Mouse (Mus musculus) kidney, postnatal 14 days (tissue): ENCODE results near the gene 2310022B05Rik.

ENCODE experiments used
- DNase-seq: peaks from one replicate; pipeline ENCODE4 v3.0.0; 2022; ENCODE audit warnings: mixed read lengths

The 2310022B05Rik gene

GRCm38 (mm10) chr8:124604066-124604465 is 59.1 kb downstream of the 2310022B05Rik start:
- DNase-seq, result no peak

DNA sequence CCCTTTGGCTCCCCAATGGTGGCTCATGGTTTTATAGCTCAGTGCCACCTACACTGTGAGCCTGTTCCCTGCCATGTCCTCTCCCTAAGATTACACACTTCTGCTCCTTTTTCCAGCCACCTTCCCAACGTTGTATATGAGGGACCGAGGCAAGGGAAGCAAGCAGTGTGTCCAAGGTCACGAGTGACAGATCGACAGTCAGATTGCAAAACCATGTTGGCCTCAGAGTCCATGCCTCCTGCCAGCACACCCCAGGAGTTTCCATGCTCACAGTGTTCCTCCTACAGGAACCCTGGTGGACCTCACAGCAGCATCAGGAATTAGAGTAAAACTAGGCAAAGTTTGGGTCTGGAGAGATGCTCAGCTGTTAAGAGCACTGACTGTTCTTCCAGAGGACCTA is 73.8 kb downstream of the 2310022B05Rik start:
- no peak for DNase-seq

- DNase-seq, result no peak
Measured at GRCm38 (mm10) chr8:124586556-124586955, 76.6 kb downstream of the 2310022B05Rik start.
